Mouse (Mus musculus) lung, embryonic 15.5 days (tissue): ENCODE results near the gene Psmb6. TPM values are rescaled to one million over a fixed set of nuclear protein-coding genes. Genes with fewer than 3 reads are reported as not detected.

Source experiments
- ATAC-seq: fragments of 200-750 bp; cut with Nextera tagmentation; 2 replicates; pipeline ENCODE4 v1.8.0; 2017; ENCODE audit warnings: moderate number of reproducible peaks, borderline replicate concordance; ENCODE audit not compliant: low FRiP score, low TSS enrichment; ENCODE audit errors: extremely low read depth
- H3K27ac ChIP-seq: fragments of 300-500 bp; sonication (generic); 2 replicates; pipeline ENCODE4 v1.5.1; 2015; ENCODE audit warnings: moderate library complexity, mild to moderate bottlenecking, inconsistent platforms
- H3K27me3 ChIP-seq: fragments of 300-500 bp; sonication (generic); 2 replicates; pipeline ENCODE4 v1.6.1; 2015; ENCODE audit warnings: inconsistent platforms
- H3K36me3 ChIP-seq: fragments of 300-500 bp; sonication (generic); 2 replicates; pipeline ENCODE4 v1.6.1; 2015; ENCODE audit warnings: inconsistent platforms
- H3K4me1 ChIP-seq: fragments of 300-500 bp; sonication (generic); 2 replicates; pipeline ENCODE4 v1.6.1; 2015; ENCODE audit warnings: inconsistent platforms
- H3K4me2 ChIP-seq: fragments of 300-500 bp; sonication (generic); 2 replicates; pipeline ENCODE4 v1.6.1; 2015; ENCODE audit warnings: inconsistent platforms, mild to moderate bottlenecking, moderate library complexity
- H3K4me3 ChIP-seq: fragments of 300-500 bp; sonication (generic); 2 replicates; pipeline ENCODE4 v1.5.1; 2015; ENCODE audit warnings: mild to moderate bottlenecking, inconsistent platforms
- H3K9ac ChIP-seq: fragments of 300-500 bp; sonication (generic); 2 replicates; pipeline ENCODE4 v1.6.1; 2015; ENCODE audit warnings: inconsistent platforms
- H3K9me3 ChIP-seq: fragments of 300-500 bp; sonication (generic); 2 replicates; pipeline ENCODE4 v1.6.1; 2016; ENCODE audit warnings: inconsistent platforms
- WGBS: fragments of 180-500 bp; shearing (Covaris S2); methylation state at CpG from one replicate; pipeline ENCODE4 v1.1.7; 2015; 5-methylcytosine and 5-hydroxymethylcytosine counted together
- polyA plus RNA-seq: library from polyadenylated mRNA; unstranded; fragments of >200 nt; fragmentation: Nextera tagmentation; extraction: Ambion mirVana; gene quantifications from 2 replicates; pipeline ENCODE4 v1.2.1, GENCODE M21; 2015

Gene Psmb6
- polyA plus RNA-seq, result 771 and 802 TPM in 2 replicates

DNA sequence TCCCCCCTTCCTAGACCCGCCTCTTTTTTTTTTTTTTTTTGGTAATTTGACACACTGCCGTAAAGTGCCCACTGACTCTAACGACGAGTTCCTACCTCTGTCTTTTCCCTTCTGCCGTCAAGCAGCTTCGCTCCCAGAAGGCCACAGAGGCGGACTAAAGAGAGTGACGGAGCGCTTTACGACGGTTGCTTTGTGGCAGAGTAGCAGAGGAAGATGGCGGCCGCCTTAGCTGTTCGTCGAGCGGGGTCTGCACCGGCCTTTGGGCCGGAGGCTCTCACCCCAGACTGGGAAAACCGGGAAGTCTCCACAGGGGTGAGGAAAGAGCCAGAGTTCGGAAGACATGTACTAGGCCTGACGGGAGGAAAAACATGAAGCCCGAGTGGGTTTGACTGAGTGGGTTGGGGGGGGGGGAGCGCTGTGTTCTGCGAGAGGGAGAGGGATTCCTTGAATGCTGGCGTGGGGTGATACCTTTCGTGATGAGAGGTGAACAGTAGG lies at the start of gene Psmb6:
Gene Psmb6, plus strand, starts transcription at position 184 of the 495 bp plus-strand sequence.
- Histone ChIP-seq H3K27me3 (0 out of 2 replicates have a peak, but pooled peaks cover under 1% of the 10 kb centered on the region), H3K27ac (no peak within 1 kb of the TSS; the same call in 1 of the 2 replicates), H3K36me3 (peaks cover 29% of the 10 kb centered on the region), H3K4me2 (peak within 1 kb of the TSS; percentile 80), H3K9me3 (no peaks in the 10 kb centered on the region), H3K9ac (peak within 1 kb of the TSS; percentile 64), H3K4me3 (peak within 1 kb of the TSS; percentile 72), H3K4me1 (peaks cover 15% of the 10 kb centered on the region)
- ATAC-seq, result peak; percentile 92
- under 1% methylated on average over 25 of the region's 26 CpGs for WGBS

DNA sequence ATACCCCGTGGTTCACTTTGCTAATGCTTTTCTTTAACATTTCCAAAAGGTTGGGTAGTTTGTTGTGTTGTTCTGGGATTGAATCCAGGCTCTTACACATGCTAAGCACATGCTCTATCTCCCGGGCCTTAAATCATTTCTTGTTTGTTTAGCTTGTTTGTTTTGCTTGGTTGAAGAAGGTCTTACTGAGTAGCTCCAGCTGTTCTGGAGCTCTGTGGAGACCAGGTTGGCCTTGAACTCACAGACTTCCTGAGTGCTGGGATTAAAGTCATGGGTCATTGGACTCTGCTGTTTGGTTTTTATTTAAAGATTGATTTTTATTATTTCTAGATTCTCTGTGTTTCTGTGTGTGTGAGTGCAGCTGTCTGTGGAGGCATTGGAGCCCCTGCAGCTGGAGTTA lies 39.7 kb upstream of the Psmb6 start:
- Histone ChIP-seq H3K4me1 (no peaks in the 10 kb centered on the region), H3K4me2 (no peak overlapping the region), H3K36me3 (no peaks in the 10 kb centered on the region), H3K9ac (no peak overlapping the region), H3K27ac (no peak overlapping the region), H3K27me3 (no peaks in the 10 kb centered on the region), H3K9me3 (no peaks in the 10 kb centered on the region), H3K4me3 (no peak overlapping the region)
- WGBS, result 28% methylated on average over 2 of the region's 2 CpGs
- ATAC-seq, result peak; percentile 59

DNA sequence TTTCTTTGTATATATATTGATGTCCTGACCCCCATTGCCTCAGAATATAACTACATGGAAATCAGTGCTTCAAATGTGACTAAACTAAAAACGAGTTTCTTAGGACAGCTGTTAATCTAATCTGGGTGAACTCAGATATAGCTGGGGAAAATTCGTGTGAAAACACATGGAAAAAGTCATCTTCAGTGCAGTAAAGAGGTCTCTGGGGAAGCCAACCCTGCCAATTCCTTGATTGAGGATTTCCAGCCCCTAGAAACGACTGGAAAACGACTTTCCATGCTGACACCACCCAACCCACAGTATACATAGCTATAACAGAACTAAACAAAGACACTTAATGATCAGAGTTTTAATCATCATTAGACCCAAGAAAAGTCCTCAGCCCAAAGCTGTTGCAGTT lies 37.4 kb upstream of the Psmb6 start:
- no peak overlapping the region for H3K27ac ChIP-seq
- no peak overlapping the region for H3K4me3 ChIP-seq
- no peaks in the 10 kb centered on the region for H3K36me3 ChIP-seq
- H3K27me3 ChIP-seq, result no peaks in the 10 kb centered on the region
- no peak for ATAC-seq
- 36% methylated on average over 4 of the region's 4 CpGs for WGBS
- no peaks in the 10 kb centered on the region for H3K9me3 ChIP-seq
- no peak overlapping the region for H3K4me2 ChIP-seq
- H3K9ac ChIP-seq, result no peak overlapping the region
- no peaks in the 10 kb centered on the region for H3K4me1 ChIP-seq

DNA sequence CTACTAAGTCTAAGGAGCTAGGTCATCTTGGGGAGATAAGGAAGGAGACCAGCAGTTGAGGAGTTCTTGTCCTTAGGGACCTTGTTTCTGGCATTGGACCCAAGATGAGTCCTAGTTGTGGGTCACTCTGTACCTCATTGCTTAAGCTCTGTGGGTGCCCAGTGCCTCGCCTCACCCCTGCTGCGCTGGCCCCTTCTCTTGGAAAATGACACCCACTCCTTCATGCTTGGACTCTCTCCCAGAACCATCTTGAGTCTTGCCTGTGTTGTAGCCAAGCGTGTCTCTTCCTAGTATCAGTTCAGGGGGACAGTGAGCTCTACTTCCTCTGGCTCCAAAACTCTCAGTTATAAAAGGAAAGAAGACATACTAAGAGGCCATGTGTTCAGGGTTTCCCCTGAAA lies 36.0 kb upstream of the Psmb6 start:
- Histone ChIP-seq H3K27me3 (no peaks in the 10 kb centered on the region), H3K4me2 (no peak overlapping the region), H3K4me1 (no peaks in the 10 kb centered on the region), H3K9ac (no peak overlapping the region), H3K36me3 (no peaks in the 10 kb centered on the region), H3K4me3 (no peak overlapping the region), H3K9me3 (no peaks in the 10 kb centered on the region), H3K27ac (no peak overlapping the region)
- WGBS, result 85% methylated on average over 3 of the region's 3 CpGs
- no peak for ATAC-seq

DNA sequence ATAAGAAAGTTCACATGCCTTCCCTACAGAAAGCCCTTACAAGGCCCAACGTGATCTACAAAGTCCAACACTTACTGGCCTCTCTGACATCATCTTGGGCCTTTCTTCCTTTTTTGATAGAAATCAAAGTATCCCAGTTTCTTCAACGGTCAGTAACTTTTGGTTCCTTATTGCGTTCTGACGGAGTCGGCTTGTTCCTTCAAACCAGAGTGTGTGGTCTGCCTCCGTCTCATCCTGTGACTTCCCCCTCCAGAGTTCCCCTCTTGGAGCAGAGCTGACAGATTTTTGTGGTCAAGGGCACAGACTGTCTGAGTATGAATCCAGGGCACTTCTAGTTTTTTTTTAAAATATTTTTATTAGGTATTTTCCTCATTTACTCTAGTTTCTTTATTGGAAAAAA lies 35.5 kb upstream of the Psmb6 start:
- Histone ChIP-seq H3K9ac (no peak overlapping the region), H3K27ac (no peak overlapping the region)

DNA sequence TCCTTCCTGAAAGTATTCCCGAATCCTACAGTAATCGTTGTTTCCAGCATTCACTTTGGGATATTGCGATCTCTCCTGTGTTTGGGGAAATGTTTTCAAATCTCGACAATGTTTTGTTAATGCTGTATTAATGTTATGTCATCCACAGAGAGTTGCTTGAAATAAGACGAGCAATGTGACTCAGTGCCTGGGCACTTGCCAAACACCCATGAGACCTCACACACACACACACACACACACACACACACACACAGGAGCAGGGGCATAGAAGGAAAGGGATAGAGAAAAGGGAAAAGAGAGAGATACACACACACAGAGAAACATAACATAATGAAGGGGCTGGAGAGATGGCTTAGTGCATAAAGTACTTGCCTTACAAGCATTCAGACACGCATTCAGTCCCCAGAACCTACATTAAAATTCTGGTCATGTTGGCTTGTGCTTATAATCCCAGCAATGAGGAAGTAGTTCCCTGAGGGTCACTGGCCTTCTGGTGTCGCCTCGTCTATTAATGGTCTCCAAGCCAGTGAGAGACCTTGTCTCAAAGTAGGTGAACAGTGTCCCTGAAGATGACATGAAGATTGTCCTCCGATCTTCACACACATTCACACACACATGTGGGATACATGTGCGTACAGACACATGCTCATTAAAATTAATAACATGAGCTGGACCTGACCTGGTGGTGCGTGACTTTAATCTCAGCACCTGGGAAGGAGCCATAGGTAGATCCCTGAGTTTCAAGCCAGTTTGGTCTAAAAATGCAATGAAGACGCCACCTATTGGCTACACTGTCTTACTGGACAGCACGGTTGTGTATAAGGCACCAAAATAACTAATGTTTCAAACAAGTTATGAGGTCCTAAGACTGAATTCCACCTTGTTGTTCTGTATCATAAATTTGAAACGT lies 25.3 kb upstream of the Psmb6 start:
- ATAC-seq, result no peak
- no peak overlapping the region for H3K4me2 ChIP-seq
- no peaks in the 10 kb centered on the region for H3K4me1 ChIP-seq
- no peak overlapping the region for H3K27ac ChIP-seq
- H3K36me3 ChIP-seq, result no peaks in the 10 kb centered on the region
- WGBS, result 59% methylated on average over 14 of the region's 14 CpGs
- no peaks in the 10 kb centered on the region for H3K9me3 ChIP-seq
- no peak overlapping the region for H3K9ac ChIP-seq
- H3K4me3 ChIP-seq, result no peak overlapping the region
- no peaks in the 10 kb centered on the region for H3K27me3 ChIP-seq

More for the DNA sequence above, 35.5 kb upstream of the Psmb6 start:
- Histone ChIP-seq H3K36me3 (no peaks in the 10 kb centered on the region), H3K4me3 (no peak overlapping the region), H3K27me3 (no peaks in the 10 kb centered on the region), H3K4me2 (no peak overlapping the region), H3K9me3 (no peaks in the 10 kb centered on the region), H3K4me1 (no peaks in the 10 kb centered on the region)
- ATAC-seq, result no peak
- WGBS, result 77% methylated on average over 6 of the region's 6 CpGs

DNA sequence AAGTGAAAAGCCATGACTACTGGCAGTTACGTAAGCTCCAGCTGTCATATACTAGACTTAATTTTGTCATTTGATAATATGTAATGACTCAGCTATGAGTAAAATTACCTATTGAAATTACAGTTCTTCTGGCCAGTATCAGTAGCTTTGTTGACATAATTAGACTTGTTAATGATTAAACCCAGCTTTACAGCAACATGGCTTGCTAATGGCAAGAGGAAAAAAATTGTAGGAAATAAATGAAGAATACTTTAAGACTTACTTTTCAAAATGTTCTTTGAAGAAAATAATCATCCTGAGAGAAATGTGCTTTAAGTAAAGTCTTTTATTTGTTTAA lies 24.7 kb upstream of the Psmb6 start:
- H3K4me3 ChIP-seq, result no peak overlapping the region
- H3K4me1 ChIP-seq, result no peaks in the 10 kb centered on the region
- 71% methylated on average over 1 of the region's 1 CpGs for WGBS
- no peak overlapping the region for H3K27ac ChIP-seq
- H3K4me2 ChIP-seq, result no peak overlapping the region
- no peaks in the 10 kb centered on the region; the same call in 1 of the 2 replicates for H3K27me3 ChIP-seq
- no peaks in the 10 kb centered on the region for H3K36me3 ChIP-seq
- H3K9me3 ChIP-seq, result no peaks in the 10 kb centered on the region
- H3K9ac ChIP-seq, result no peak overlapping the region
- ATAC-seq, result no peak

DNA sequence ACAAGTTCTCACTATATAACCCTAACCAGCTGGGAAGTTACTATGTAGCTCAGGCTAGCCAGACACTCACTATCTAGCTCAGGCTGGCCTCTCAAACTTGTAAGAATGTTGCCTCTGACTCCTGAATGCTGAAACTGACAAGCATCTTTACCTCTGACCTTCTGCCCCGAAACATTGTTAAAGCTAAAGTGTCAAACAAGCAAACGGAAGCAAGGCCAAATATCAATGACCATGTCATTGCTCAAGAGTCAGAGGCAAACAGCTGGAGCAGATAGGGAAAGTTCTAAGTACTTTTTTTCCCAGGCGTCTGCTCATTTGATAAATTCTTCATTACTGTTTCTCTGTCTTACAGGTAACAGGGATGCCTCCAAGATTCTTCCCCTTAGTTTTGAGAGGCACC lies 23.1 kb upstream of the Psmb6 start:
- H3K27ac ChIP-seq, result no peak overlapping the region
- WGBS, result 46% methylated on average over 3 of the region's 3 CpGs
- H3K27me3 ChIP-seq, result no peaks in the 10 kb centered on the region; the same call in 1 of the 2 replicates
- H3K9me3 ChIP-seq, result no peaks in the 10 kb centered on the region
- no peak overlapping the region for H3K4me2 ChIP-seq
- H3K9ac ChIP-seq, result no peak overlapping the region
- no peak for ATAC-seq
- no peaks in the 10 kb centered on the region for H3K36me3 ChIP-seq
- H3K4me3 ChIP-seq, result no peak overlapping the region
- H3K4me1 ChIP-seq, result no peaks in the 10 kb centered on the region

DNA sequence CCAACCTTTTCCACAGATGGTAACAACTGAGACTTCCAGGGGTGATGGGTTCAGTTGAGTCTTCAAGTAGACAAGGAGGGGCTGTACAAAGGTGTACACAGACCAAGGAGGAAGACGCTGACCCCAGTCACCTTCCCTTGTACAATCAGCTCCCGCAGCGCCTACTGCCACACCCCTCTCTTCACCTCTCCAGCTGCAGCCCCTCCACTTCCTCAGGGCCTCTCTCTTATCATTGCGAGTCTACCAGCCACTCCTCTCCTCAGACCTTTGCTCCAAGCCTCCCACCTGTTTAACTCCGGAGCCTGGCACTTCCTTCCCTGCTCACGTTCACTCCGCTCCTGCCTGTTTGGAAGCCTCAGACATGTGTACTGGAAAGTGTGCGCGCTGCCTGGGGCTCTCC lies 20.2 kb upstream of the Psmb6 start, which contains the start of gene Tm4sf5:
Gene Tm4sf5, plus strand, starts transcription at position 275 of the 400 bp plus-strand sequence.
- Histone ChIP-seq H3K27ac (no peak within 1 kb of the TSS), H3K27me3 (peaks cover 12% of the 10 kb centered on the region; the same call in 1 of the 2 replicates), H3K4me3 (no peak within 1 kb of the TSS), H3K4me1 (peaks cover 4% of the 10 kb centered on the region; the same call in 1 of the 2 replicates), H3K9ac (no peak within 1 kb of the TSS), H3K36me3 (no peaks in the 10 kb centered on the region), H3K4me2 (no peak within 1 kb of the TSS), H3K9me3 (no peaks in the 10 kb centered on the region)
- no peak for ATAC-seq
- 41% methylated on average over 9 of the region's 9 CpGs for WGBS

DNA sequence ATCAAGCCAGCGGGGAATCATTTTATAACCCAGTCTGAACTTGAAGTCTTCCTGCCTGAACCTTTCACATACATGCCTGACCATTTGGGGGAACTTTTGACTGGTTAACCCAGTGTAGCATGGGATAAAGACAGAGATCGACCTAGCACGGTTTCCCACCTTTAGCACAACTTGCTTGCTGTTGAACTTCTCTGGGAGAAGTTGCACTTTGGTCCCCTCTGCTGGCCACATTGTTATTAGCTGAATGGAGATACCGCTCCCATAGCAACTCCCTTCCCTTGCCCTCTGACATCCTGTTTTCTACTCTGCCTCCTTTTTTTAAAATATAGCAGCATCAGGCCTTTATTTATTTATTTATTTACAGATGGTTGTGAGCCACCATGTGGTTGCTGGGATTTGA lies 18.8 kb upstream of the Psmb6 start:
- no peak for ATAC-seq
- Histone ChIP-seq H3K4me2 (no peak overlapping the region), H3K9me3 (no peaks in the 10 kb centered on the region), H3K27ac (no peak overlapping the region), H3K4me1 (peaks cover 5% of the 10 kb centered on the region; the same call in 1 of the 2 replicates), H3K9ac (no peak overlapping the region), H3K36me3 (no peaks in the 10 kb centered on the region), H3K27me3 (peaks cover 15% of the 10 kb centered on the region; the same call in 1 of the 2 replicates), H3K4me3 (no peak overlapping the region; the same call in 1 of the 2 replicates)
- WGBS, result 17% methylated on average over 4 of the region's 4 CpGs

DNA sequence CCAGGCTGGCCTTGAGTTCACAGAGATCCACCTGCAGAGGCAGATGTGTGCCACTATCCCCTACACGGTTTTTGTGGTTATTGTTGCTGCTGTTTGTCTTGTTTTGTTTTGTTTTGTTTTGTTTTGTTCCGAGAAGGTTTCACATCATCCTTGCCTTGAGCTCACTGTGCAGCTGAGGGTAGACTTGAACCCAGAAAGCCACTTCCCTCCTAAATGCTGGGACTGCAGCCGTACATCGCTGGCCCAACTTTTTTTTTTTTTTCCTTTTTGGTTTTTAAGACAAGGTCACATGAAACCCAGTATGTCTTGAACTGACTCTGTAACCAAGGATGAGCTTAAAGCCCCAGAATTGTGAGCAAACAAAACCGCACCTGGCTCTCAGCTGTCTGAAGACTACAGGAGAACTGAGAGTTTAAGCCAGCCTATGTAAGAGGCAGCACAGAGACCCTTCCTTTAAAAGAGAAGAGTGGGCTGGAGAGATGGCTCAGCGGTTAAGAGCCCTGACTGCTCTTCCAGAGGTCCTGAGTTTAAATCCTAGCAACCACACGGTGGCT lies 18.1 kb upstream of the Psmb6 start:
- H3K4me2 ChIP-seq, result no peak overlapping the region
- H3K9ac ChIP-seq, result no peak overlapping the region
- WGBS, result 64% methylated on average over 7 of the region's 7 CpGs
- no peaks in the 10 kb centered on the region for H3K9me3 ChIP-seq
- no peak for ATAC-seq
- no peak overlapping the region for H3K27ac ChIP-seq
- no peak overlapping the region for H3K4me3 ChIP-seq
- H3K36me3 ChIP-seq, result no peaks in the 10 kb centered on the region
- H3K4me1 ChIP-seq, result peaks cover 5% of the 10 kb centered on the region; the same call in 1 of the 2 replicates
- peaks cover 15% of the 10 kb centered on the region; the same call in 1 of the 2 replicates for H3K27me3 ChIP-seq
